Mouse (Mus musculus) CH12.LX (cell line): ENCODE measurements around the gene Prrc2c.

ENCODE experiments used
- BHLHE40 ChIP-seq: IDR thresholded peaks from 2 replicates; pipeline ENCODE4 v1.6.1; 2011; ENCODE audit warnings: mild to moderate bottlenecking, low read depth, low read length, improper control_type of control experiment
- CTCF ChIP-seq, 2 experiments: IDR thresholded peaks in 1 of 2; conservative IDR thresholded peaks in 1 of 2; 2 replicates each; pipeline ENCODE4 v1.5.1; 2011 to 2012; ENCODE audit warnings: low read depth in 2 of 2, low read length in 2 of 2, improper control_type of control experiment in 1 of 2, inconsistent platforms in 1 of 2, mild to moderate bottlenecking in 1 of 2, moderate library complexity in 1 of 2
- MAX ChIP-seq: IDR thresholded peaks from 2 replicates; pipeline ENCODE4 v1.6.1; 2011; ENCODE audit warnings: low read length, improper control_type of control experiment
- RAD21 ChIP-seq: IDR thresholded peaks from 2 replicates; pipeline ENCODE4 v1.6.1; 2011; ENCODE audit warnings: low read depth, mild to moderate bottlenecking, low read length, improper control_type of control experiment, moderate library complexity

- TF ChIP-seq BHLHE40: no peak
- no peak for TF ChIP-seq RAD21
- TF ChIP-seq MAX: no peak
- TF ChIP-seq CTCF (conservative IDR thresholded peaks at IDR 0.05 in 1 of 2, IDR thresholded peaks at IDR 0.05 in 1 of 2; ENCODE audit: low read depth in 2 of 2, low read length in 2 of 2): no peak
These were observed 12.4 kb downstream of the Prrc2c start for GRCm38 (mm10) chr1:162727981-162728380.
